Mouse (Mus musculus) liver, adult 2 months (tissue): ENCODE measurements at regions not wholly inside any gene's neighbourhood (a gene's known extent, or its start where the extent isn't known, plus 50 kb on each side); places are given as distances from the start of the nearest gene placed in this dataset.

Experiments
- CTCF ChIP-seq: fragments of 200-500 bp; IDR thresholded peaks from 2 replicates; pipeline ENCODE4 v1.5.1; 2011; ENCODE audit warnings: low read depth, low read length, control low read depth
- POLR2A ChIP-seq: fragments of 200-500 bp; IDR thresholded peaks from 2 replicates; pipeline ENCODE4 v1.6.1; 2011; ENCODE audit warnings: low read length, control low read depth; ENCODE audit not compliant: insufficient read depth; ENCODE audit errors: extremely low read depth

GRCm38 (mm10) chr2:173419972-173420391 is 102.4 kb upstream of the 1700021F07Rik start:
- TF ChIP-seq POLR2A (no peak), CTCF (no peak)
